Mouse (Mus musculus) G1E-ER4 (cell line): ENCODE measurements around the gene Caly. TPM values are rescaled to one million over a fixed set of nuclear protein-coding genes. Genes with fewer than 3 reads are reported as not detected.

Experiments used
- GATA1 ChIP-seq: IDR thresholded peaks from one replicate; pipeline ENCODE4 v1.8.0; 2012; ENCODE audit warnings: low read length, inconsistent platforms
- polyA plus RNA-seq: library from polyadenylated mRNA; stranded (reverse); fragments of >175 nt; gene quantifications from 2 replicates; pipeline ENCODE4 v1.2.3, GENCODE M21; 2012

Gene Caly
- polyA plus RNA-seq, 1 experiment = not detected

DNA sequence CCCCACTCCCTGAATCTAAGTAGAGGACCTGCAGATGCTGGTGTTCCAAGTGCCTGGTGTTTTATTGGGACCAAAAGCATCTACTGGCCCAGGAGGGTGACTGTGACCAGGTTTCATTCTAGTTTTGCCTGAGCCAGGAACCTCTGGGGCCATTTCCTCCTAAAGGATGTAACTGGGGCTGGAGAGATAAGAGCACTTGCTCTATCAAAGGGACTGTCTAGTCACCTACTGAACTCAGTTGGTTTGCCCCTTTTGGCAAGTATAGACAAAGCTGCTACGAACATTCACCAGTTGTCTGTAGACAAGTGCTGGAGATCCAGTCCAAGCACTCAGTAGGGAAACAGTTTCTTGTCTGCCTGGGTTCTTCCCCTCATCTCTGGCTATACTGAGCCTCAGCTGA, 16.1 kb upstream of the Caly start:
- TF ChIP-seq GATA1 = no peak

DNA sequence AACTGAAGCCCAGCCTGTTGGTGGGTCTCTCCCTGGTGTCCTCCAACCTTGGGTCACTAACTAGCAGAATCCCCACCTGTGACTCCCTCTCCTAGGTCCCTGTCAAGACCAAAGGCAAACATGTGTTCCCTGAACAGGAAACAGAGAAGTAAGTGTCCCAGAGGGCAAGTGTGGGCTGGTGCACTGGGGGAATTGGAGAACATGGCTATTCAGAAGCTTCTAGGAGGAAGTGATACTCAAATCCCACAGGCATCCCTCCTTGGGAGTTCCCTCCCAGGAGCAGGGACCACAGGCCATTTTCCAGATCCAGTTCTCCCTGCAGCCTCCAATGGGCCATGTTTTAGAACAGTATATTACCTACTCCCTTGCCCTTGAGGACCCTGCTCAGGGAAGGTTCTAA, 13.7 kb upstream of the Caly start:
- TF ChIP-seq GATA1 = no peak

- no peak for TF ChIP-seq GATA1
Measured at GRCm38 (mm10) chr7:140095556-140095955, 13.2 kb upstream of the Caly start.

GRCm38 (mm10) chr7:140094954-140095353, 12.6 kb upstream of the Caly start:
- TF ChIP-seq GATA1 = no peak

DNA sequence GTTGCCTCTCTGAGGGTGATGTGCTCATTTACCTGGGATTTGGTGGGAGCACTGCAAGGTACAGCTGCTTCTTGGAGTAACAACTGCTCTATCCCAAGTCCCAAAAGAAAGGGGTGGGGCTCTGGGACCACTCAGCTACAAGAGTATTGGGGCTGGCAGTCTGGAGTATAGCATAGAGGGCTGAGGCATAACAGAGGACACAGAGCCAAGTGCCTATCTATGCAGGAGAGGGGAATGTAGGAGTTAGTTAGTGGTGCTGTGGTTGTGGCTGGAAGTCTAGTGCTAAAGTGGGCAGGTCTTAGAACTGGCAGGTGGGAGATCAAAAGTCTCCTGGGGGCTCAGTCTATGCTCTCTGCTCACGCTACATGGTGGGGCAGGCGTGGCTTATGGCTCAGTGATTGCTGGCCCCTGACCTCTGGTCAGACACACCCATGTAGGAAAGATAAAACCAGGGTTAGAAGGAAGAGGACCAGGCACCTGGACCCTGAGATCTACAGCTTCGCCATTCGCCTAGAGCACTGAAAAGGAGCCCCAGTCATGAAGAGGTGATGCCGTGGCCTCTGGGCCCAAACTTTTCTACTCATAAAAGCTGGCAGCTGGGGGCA, 10.7 kb upstream of the Caly start, which contains the start of gene Prap1:
Gene Prap1 (plus strand): TSS at position 472 of the 605 bp plus-strand sequence.
- TF ChIP-seq GATA1 = no peak

GRCm38 (mm10) chr7:140090601-140091000, 8.3 kb upstream of the Caly start:
- TF ChIP-seq GATA1 = no peak

DNA sequence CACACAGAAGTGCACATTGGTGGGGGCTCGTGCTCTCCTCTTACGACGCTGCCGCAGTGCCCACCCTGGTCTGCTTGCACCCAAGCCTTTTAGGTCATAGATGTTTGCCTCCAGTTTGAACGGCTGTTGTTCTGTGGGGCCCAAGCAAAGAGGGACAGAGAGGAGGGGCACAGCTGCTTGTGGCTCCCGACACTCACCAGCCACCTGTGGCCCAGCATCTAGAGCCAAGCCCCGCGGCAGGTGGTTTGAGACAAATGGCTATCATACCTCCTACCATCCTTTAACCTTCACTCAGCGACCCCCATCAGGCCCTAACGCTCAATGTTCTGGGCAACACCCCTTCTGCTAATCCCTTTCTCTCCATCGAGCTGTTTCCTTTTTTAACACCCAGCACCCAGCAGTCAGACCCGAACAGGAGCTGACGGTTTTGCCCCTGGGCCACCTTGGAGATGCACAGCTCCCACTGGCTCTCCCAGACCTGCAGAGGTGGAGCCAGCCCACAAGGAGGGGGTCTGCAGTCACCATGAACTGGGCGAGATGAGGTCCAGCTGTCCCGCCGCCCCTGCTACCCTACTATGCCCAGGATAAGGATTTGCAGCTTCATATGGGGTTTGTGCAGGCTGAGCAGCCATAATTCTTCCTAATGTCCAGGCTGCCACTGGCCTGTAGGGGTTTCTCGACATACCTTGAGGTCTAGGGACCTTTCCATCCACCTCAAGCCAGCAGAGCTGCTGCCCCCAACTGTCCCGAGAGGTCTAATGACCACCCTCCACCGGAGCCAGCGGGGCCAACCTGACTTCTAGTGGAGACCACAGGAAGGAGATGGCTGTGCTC, 723 bp downstream of the Caly start:
- no peak for TF ChIP-seq GATA1

- TF ChIP-seq GATA1 = no peak
Measured at GRCm38 (mm10) chr7:140080503-140081156, 1.7 kb downstream of the Caly start.

GRCm38 (mm10) chr7:140078711-140079110, 3.6 kb downstream of the Caly start:
- no peak for TF ChIP-seq GATA1

DNA sequence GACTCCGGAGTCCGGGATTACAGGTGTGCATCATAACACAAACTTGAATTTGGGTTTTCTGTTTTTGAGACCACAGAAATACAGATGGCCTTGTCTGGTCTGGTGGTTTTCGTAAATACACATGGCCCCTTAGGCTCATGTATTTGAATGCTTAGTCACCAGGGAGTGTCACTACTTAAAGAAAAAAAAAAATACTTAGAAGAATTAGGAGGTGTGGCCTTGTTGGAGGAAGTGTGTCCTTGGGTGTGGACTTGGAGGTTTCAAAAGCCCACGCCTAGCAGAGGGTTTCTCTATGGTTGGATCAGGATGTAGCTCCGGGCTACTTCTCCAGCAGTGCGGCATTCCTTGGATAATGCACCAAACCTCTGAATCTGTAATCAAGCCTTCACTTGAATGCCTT, 4.7 kb downstream of the Caly start:
- no peak for TF ChIP-seq GATA1

DNA sequence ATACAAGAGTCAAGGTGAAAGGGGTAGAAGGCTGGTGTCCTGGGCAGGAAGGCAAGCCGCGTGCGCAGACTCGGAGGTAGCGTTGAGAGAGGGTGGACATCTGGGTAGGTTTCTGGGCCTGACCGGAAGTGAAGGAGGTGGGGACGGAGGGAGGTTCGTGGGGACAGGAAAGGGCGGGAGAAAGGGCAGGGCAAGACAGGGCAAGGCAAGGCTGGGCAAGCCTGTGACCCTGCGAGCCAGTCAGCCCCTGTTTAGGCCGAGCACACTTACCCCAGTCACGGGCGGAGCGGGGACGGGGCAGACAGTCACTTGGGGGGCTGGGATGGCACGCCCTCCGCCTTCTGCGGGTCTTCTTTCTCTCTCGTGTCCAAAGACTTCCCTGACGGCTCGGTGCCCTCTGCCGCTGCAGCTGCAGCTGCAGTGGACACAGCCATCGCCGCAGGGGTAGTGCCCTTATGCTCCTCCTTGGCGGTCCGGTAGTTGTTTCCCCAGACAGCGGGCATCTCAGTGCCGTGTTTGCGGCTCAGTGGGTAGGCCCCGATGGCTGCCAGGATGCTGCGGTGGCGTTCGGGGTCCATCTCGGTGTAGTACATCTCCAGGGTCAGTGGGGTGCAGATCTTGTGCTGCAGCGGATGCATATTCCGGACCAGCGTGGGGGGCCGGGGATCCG, 12.2 kb downstream of the Caly start:
- TF ChIP-seq GATA1 = no peak

GRCm38 (mm10) chr7:140067397-140067796, 15.0 kb downstream of the Caly start:
- no peak for TF ChIP-seq GATA1

- no peak for TF ChIP-seq GATA1
Measured at GRCm38 (mm10) chr7:140063092-140063491, 19.3 kb downstream of the Caly start.

GRCm38 (mm10) chr7:140062307-140062706, 20.0 kb downstream of the Caly start:
- no peak for TF ChIP-seq GATA1

- TF ChIP-seq GATA1 = no peak
Measured at GRCm38 (mm10) chr7:140061832-140062130, 20.6 kb downstream of the Caly start.
